Mouse (Mus musculus) adrenal gland, postnatal 25 days (tissue): ENCODE measurements around the gene Smyd4. TPM values are rescaled to one million over a fixed set of nuclear protein-coding genes. Genes with fewer than 3 reads are reported as not detected.

Source experiments
- DNase-seq: peaks from one replicate; pipeline ENCODE4 v3.0.0; 2021; ENCODE audit warnings: mixed read lengths
- long read RNA-seq: library from polyadenylated mRNA; stranded (forward); transcript quantifications from one replicate; pipeline ENCODE4 v2.0.0, GENCODE M21; 2021
- total RNA-seq: library from RNA; stranded (reverse); gene quantifications from 2 replicates; pipeline ENCODE4 v1.2.3, GENCODE M21; 2021

Smyd4 gene
- total RNA-seq, result 7.0 and 9.3 TPM in 2 replicates
- long read RNA-seq, partial matches to known transcripts, result 2 of 8 reads
- long read RNA-seq, other reads (novel, unspliced or antisense), result 2 of 8 reads

DNA sequence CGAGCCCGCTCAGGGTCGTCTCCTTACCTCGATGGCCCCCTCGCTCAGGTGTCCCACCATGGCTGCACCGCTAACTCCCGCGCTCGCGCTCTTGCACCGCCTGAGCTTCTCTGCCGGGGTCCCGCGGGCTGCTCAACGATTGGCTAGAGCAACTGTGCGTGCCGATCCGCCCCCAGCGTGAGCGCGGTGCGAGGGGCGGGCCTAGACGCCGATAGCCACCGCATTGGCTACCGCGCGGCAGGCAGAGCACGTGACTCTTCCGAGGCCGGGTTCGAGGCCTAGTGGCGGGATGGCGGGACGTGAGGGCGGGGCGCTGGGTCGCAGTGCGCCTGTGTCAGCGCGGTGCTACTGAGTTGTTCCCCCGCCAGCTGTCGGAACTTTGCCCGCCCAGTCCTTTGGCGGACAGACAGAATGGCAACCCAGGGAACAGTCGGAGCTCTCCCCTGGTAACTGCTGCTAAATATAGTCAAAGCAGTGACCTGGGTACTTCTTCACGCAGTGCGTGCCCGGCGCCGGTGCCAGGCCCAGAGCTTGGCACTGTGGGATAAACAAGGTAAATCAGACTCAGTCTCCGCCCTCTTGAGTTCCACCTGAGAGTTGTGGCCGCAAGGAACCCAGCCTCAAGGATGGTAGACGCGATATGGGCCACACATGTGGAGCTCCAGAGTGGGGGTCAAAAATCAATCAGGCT, at the start of gene Smyd4, which contains the start of gene Rpa1:
Smyd4 (plus strand) TSS at position 235 of the 691 bp plus-strand sequence.
Rpa1 (minus strand) TSS at position 126 of the 691 bp plus-strand sequence.
- DNase-seq, result peak; percentile 96

DNA sequence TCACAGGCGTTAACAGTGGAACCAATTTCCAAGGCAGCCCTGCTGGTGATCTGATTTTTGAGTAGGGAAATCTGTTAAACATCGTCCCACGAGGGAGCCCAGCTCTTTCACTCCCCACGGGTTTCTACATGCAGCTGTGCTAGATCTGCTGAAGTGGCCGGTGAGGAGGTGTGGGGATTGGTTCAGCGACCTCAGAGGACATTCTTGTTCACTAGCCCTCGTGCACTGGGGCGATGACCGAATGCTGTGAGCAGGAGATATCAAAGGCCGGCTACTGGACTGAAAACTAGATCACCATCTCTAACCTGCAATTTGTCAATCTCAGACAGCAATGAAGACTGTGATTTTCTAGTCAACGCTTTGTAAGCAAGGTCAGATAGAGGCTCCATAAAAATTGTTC, 49.7 kb upstream of the Smyd4 start:
- DNase-seq, result no peak

GRCm38 (mm10) chr11:75299786-75300185, 48.4 kb upstream of the Smyd4 start:
- DNase-seq, result no peak

DNA sequence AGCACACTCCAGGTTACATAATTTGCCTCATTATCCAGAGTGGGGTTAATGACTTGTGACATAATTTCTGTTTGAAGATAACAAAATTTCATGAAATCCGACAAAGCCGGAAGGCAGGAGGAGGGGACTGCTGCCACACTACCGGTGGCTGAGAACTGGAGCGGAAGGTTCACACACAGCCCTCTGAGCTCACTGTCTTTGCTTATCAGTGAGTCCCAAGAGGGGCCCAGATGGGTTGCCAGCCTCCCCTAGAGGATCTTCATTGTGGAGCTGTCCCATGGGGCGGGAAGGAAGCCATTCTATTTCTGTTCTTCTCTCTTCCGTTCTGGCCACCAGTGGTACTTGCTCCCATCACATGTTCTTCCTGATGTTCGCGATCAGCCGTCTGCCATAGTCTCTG, 47.3 kb upstream of the Smyd4 start:
- no peak for DNase-seq

DNA sequence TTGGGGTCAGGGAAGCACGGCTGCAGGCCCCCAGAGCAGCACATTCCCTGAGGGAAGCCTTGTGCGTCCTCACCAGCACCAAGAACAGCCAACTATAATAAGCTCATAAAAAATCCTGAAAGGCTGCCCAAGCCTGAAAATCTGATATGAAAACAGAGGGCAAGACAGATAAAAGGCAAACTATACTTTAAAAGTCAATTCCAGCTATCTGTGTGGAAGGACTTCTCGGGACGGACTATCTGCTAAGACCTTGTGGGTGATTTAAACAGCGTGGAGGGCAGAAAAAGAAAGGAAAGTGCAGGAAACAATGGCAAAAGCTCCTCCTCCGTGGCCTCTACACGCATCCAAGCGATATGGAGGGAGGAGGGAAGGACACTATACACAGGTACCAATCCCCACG, 43.4 kb upstream of the Smyd4 start:
- DNase-seq, result no peak

DNA sequence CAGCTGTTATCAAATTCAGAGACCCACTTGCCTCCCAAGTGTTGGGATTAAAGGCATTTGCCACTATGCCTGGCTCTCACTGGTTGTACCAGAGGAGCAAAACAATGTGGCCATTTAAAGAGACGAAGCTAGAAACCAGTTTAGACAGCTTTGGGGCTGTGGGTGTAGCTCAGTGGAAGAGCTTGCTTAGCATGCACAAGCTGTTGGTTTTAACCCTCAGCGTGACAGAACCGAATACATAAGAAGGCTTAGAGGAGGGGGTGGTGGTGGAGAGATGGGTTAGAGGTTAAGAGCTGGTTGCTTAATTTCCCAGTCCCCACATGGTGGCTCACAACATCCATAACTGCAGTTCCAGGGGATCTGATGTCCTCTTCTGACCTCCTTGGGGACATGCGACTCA, 39.6 kb upstream of the Smyd4 start:
- no peak for DNase-seq

GRCm38 (mm10) chr11:75310813-75311212, 37.4 kb upstream of the Smyd4 start:
- DNase-seq, result no peak

DNA sequence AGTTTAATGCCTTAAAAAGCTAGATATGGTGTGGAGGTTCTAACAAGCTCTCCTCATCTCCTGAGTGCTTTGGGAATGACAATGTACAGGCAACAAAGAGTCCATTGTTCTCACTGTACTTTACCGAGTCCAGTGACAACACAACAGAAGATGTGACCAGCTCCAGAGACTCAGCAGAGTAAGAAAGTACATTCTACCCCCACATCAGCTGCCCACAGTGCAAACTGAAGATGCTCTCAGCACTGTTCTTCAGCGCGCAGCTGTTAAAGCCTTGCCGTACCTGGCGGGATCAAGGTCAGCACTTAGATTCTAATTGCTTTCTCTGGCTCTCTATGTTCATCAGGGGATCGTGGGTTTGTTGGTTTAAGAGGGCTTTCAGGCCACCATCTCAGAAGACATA, 36.5 kb upstream of the Smyd4 start:
- DNase-seq, result no peak

- DNase-seq, result no peak
Observed at GRCm38 (mm10) chr11:75313834-75314233, 34.4 kb upstream of the Smyd4 start.

- no peak for DNase-seq
Observed at GRCm38 (mm10) chr11:75318351-75319221, 29.6 kb upstream of the Smyd4 start.

DNA sequence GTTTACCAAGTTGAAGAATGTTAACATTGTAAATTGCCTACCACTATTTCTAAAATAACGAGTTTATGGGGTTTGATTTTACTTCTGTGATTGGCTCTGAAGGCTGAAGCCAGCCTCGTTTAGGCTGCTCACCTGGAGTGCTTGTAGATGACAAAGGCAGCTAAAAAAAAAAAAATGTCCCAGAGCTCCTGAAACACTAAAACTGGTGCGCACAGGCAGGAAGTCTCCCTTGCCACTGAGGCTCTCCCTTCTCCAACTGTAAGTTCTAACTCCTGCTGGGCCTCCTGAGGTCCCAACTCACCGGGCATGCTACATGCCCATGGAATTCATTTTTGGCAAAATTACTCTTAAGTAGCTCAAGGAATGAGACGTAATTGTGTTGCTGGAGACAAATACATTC, 29.0 kb upstream of the Smyd4 start:
- no peak for DNase-seq

GRCm38 (mm10) chr11:75323326-75323737, 24.9 kb upstream of the Smyd4 start:
- no peak for DNase-seq

GRCm38 (mm10) chr11:75324433-75324832, 23.8 kb upstream of the Smyd4 start:
- no peak for DNase-seq

DNA sequence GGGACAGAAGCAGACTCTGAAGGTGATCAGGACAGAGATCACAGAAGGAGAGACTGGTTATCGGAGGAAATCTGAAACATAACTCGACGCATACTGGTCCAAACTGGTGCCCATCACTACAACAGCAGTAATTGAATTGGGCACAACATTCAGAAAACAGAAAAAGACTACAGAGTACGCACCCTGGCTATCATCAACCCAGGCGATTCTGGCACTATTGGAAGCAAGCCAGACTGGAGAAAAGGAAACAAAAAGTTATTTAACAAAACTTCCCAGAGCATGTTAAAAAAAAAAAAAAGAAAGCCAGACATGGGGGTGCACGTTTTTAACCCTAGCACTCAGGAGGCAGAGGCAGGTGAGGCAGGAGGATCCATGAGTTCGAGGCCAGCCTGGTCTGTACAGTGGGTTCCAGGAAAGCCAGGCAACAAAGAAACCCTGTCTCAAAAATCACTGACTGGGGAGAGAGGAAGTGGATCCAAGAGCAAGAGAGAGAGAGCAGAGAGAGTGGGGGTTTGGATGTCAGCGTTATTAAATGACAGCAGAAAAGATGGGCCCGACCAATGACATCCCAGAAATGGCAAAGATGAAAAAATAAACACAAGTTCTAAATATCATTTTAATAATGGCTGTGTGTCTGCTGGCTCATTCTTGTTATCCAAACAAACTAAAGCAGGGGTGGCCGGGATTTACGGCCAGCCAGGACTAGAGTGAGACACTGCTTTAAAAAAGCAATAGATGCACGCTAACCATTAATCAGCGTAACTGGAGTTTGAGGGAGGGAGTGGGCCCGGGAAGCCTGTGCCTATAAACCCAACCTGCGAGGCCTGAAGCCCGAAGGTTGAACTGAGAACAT, 22.9 kb upstream of the Smyd4 start:
- no peak for DNase-seq

DNA sequence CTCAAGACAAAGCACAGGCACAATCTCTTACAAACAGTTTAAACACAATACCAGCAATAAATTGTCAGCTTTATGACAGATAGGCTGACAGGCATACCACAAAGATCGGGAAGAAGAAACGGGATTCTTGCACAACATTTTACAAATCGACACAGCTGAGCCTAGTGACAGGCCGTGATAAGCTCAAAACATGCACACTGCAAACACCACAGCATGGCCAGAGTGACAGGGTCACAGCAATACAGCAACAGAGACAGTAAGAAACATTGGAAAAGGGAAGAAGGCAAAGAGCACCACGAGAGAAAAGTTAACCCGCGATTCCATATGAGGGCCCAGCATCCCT, 22.3 kb upstream of the Smyd4 start:
- DNase-seq, result no peak

DNA sequence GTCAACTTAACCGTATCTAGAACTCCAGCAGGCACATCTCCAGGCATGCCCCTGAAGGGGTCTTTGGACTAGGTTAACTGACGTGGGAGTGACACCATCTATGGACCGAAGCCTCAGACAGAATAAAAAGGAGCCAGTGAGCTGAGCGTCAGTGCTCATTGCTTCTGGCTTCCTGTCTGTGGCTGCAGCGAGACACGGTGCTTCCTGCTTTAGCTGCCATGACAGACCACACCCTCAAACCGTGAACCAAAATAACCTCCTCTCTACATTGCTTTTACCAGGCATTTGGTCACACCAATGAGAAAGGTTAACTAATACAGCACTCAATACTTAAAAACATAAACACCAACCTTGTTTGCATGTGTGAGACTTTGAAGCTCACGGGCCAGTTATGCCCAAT, 11.6 kb upstream of the Smyd4 start:
- no peak for DNase-seq

DNA sequence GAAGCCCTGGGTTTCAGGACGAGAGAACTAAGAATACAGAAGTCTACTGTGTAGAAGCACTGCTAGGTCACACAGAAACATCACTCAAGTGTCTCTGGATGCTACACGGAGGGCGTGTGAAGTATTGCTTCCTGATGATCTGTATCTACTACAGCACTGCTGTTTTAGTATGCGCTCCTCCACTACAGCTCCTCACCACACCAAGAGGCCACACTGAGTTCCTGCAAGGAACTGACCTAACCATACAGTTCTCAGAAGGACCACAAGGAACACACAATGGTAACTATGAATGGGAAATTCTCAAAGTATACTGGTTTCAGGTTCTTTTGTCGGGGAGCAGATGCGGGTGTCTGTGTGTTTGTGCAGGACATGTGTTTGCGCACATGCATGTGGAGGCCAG, 11.0 kb upstream of the Smyd4 start:
- no peak for DNase-seq

- DNase-seq, result no peak
Observed at GRCm38 (mm10) chr11:75340076-75340475, 8.2 kb upstream of the Smyd4 start.

DNA sequence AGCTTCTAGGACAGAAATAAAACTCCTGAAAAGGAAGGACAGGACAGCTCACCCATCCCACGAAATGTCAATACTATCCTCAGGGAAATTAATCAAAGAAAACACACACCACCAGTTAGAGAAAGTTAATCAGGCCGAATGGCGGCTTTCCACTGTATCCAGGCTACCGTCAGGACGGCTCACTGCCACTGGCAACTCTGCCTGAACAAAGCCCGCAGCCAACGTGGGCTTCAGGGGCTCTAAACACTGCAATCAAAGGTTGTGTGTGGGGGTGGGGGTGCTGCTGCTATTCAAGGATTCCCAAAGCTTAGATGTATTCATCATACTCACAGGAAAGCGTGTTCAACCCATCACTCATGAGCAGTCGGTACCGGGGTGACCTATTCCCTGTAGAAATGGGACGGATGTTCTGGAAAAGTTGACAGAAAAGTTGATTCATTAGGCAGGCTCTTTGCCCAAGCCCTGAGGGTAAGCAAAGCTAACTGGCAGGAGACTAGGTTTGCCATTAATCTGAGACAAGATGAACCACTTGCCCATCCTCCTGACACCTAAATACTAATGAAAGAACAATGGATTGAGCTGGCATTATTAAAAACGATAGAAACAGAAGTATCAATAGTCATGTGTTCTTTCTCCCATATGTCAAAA, 7.4 kb upstream of the Smyd4 start:
- no peak for DNase-seq

- no peak for DNase-seq
Observed at GRCm38 (mm10) chr11:75343096-75343495, 5.1 kb upstream of the Smyd4 start.

- no peak for DNase-seq
Observed at GRCm38 (mm10) chr11:75344163-75344562, 4.1 kb upstream of the Smyd4 start.

- no peak for DNase-seq
Observed at GRCm38 (mm10) chr11:75344716-75345115, 3.5 kb upstream of the Smyd4 start.
